Mouse (Mus musculus): ENCODE data around the gene Lekr1. TPM values are rescaled to one million over a fixed set of nuclear protein-coding genes. Genes with fewer than 3 reads are reported as not detected.
A peak's percentile ranks its signal among the peaks of the same experiment; 100 is the strongest.

Lekr1 gene
- polyA plus RNA-seq, 1 experiment from 2014 or later = 4.0 TPM

GRCm38 (mm10) chr3:65658081-65658612, 7.9 kb upstream of the Lekr1 start:
- peak overlapping the region; percentile 85; the same call in 1 of the 2 replicates for H3K9ac ChIP-seq (ENCODE audit: low read length)
- peak overlapping the region; percentile 58 for H3K4me3 ChIP-seq (ENCODE audit: low read depth, low read length)
- TF ChIP-seq EP300 (optimal IDR thresholded peaks at IDR 0.05) (no peak), CTCF (IDR thresholded peaks at IDR 0.05; ENCODE audit: low read depth) (no peak)
- H3K27ac ChIP-seq (replicated peaks) = 0 out of 2 replicates have a peak overlapping the region, but pooled peaks have one; percentile 96
- H3K36me3 ChIP-seq (ENCODE audit: control insufficient read depth, insufficient read depth, low read length) = no peaks in the 10 kb centered on the region
- no peaks in the 10 kb centered on the region for H3K9me3 ChIP-seq (ENCODE audit: control insufficient read depth, low read length)
- 57% methylated on average over 18 of the region's 18 CpGs for WGBS
- DNase-seq (ENCODE audit: low spot score) (no peak), ATAC-seq (ENCODE audit: low FRiP score, low TSS enrichment) (no peak)
- H3K4me2 ChIP-seq (replicated peaks; ENCODE audit: low read depth) = peak overlapping the region; percentile 91
- no peaks in the 10 kb centered on the region for H3K27me3 ChIP-seq (ENCODE audit: control insufficient read depth, insufficient read depth, low read length)
- H3K4me1 ChIP-seq (replicated peaks; ENCODE audit: control insufficient read depth, insufficient read depth) = no peaks in the 10 kb centered on the region

- Histone ChIP-seq H3K4me1 (replicated peaks; ENCODE audit: control insufficient read depth, insufficient read depth) (no peaks in the 10 kb centered on the region), H3K9ac (ENCODE audit: low read length) (peak overlapping the region; percentile 85), H3K4me3 (ENCODE audit: low read depth, low read length) (peak overlapping the region; percentile 58), H3K9me3 (ENCODE audit: control insufficient read depth, low read length) (no peaks in the 10 kb centered on the region), H3K27me3 (ENCODE audit: control insufficient read depth, insufficient read depth, low read length) (no peaks in the 10 kb centered on the region), H3K27ac (replicated peaks) (peak overlapping the region; percentile 96), H3K36me3 (ENCODE audit: control insufficient read depth, insufficient read depth, low read length) (no peaks in the 10 kb centered on the region), H3K4me2 (replicated peaks; ENCODE audit: low read depth) (peak overlapping the region; percentile 91)
- TF ChIP-seq CTCF (IDR thresholded peaks at IDR 0.05; ENCODE audit: low read depth) = peak; percentile 18; the same call in 1 of the 2 replicates
- TF ChIP-seq EP300 (optimal IDR thresholded peaks at IDR 0.05) = no peak
- ATAC-seq (ENCODE audit: low FRiP score, low TSS enrichment) (peak; percentile 93), DNase-seq (ENCODE audit: low spot score) (peak; percentile 84)
- under 1% methylated on average over 72 of the region's 72 CpGs for WGBS
Measured at GRCm38 (mm10) chr3:65658721-65659619, 7.1 kb upstream of the Lekr1 start.

GRCm38 (mm10) chr3:65659620-65659932, 6.5 kb upstream of the Lekr1 start:
- H3K4me3 ChIP-seq (ENCODE audit: low read depth, low read length) = peak overlapping the region; percentile 58
- no peak for DNase-seq (ENCODE audit: low spot score)
- H3K36me3 ChIP-seq (ENCODE audit: control insufficient read depth, insufficient read depth, low read length) = no peaks in the 10 kb centered on the region
- TF ChIP-seq EP300 (optimal IDR thresholded peaks at IDR 0.05) (peak; percentile 30), CTCF (IDR thresholded peaks at IDR 0.05; ENCODE audit: low read depth) (no peak)
- H3K27me3 ChIP-seq (ENCODE audit: control insufficient read depth, insufficient read depth, low read length) = no peaks in the 10 kb centered on the region
- H3K9me3 ChIP-seq (ENCODE audit: control insufficient read depth, low read length) = no peaks in the 10 kb centered on the region
- peak overlapping the region; percentile 85 for H3K9ac ChIP-seq (ENCODE audit: low read length)
- H3K4me1 ChIP-seq (replicated peaks; ENCODE audit: control insufficient read depth, insufficient read depth) = no peaks in the 10 kb centered on the region
- peak; percentile 90 for ATAC-seq (ENCODE audit: low FRiP score, low TSS enrichment)
- H3K4me2 ChIP-seq (replicated peaks; ENCODE audit: low read depth) = peak overlapping the region; percentile 91
- 4% methylated on average over 9 of the region's 9 CpGs for whole genome bisulfite sequencing
- peak overlapping the region; percentile 96 for H3K27ac ChIP-seq (replicated peaks)

GRCm38 (mm10) chr3:65660336-65660735, 5.7 kb upstream of the Lekr1 start:
- H3K4me3 ChIP-seq (ENCODE audit: low read depth, low read length) = no peak overlapping the region
- no peaks in the 10 kb centered on the region for H3K9me3 ChIP-seq (ENCODE audit: control insufficient read depth, low read length)
- H3K4me1 ChIP-seq (replicated peaks; ENCODE audit: control insufficient read depth, insufficient read depth) = no peaks in the 10 kb centered on the region
- no peak overlapping the region for H3K4me2 ChIP-seq (replicated peaks; ENCODE audit: low read depth)
- no peak overlapping the region for H3K27ac ChIP-seq (replicated peaks)
- H3K36me3 ChIP-seq (ENCODE audit: control insufficient read depth, insufficient read depth, low read length) = no peaks in the 10 kb centered on the region
- DNase-seq (ENCODE audit: low spot score) (no peak), ATAC-seq (ENCODE audit: low FRiP score, low TSS enrichment) (no peak)
- TF ChIP-seq EP300 (optimal IDR thresholded peaks at IDR 0.05) (no peak), CTCF (IDR thresholded peaks at IDR 0.05; ENCODE audit: low read depth) (no peak)
- H3K27me3 ChIP-seq (ENCODE audit: control insufficient read depth, insufficient read depth, low read length) = no peaks in the 10 kb centered on the region
- H3K9ac ChIP-seq (ENCODE audit: low read length) = no peak overlapping the region
- 91% methylated on average over 4 of the region's 4 CpGs for WGBS

GRCm38 (mm10) chr3:65661731-65662130, 4.3 kb upstream of the Lekr1 start:
- ATAC-seq (ENCODE audit: low FRiP score, low TSS enrichment) = no peak
- no peak overlapping the region for H3K9ac ChIP-seq (ENCODE audit: low read length)
- no peaks in the 10 kb centered on the region for H3K4me1 ChIP-seq (replicated peaks; ENCODE audit: control insufficient read depth, insufficient read depth)
- H3K27me3 ChIP-seq (ENCODE audit: control insufficient read depth, insufficient read depth, low read length) = no peaks in the 10 kb centered on the region
- H3K4me2 ChIP-seq (replicated peaks; ENCODE audit: low read depth) = no peak overlapping the region
- H3K27ac ChIP-seq (replicated peaks) = no peak overlapping the region
- H3K4me3 ChIP-seq (ENCODE audit: low read depth, low read length) = no peak overlapping the region
- no peaks in the 10 kb centered on the region for H3K9me3 ChIP-seq (ENCODE audit: control insufficient read depth, low read length)
- TF ChIP-seq CTCF (IDR thresholded peaks at IDR 0.05; ENCODE audit: low read depth) = peak; percentile 28
- TF ChIP-seq EP300 (optimal IDR thresholded peaks at IDR 0.05) = no peak
- H3K36me3 ChIP-seq (ENCODE audit: control insufficient read depth, insufficient read depth, low read length) = no peaks in the 10 kb centered on the region
- DNase-seq (ENCODE audit: low spot score) = no peak
- WGBS = 67% methylated on average over 3 of the region's 3 CpGs

- Histone ChIP-seq H3K4me1 (replicated peaks; ENCODE audit: control insufficient read depth, insufficient read depth) (no peaks in the 10 kb centered on the region), H3K4me2 (replicated peaks; ENCODE audit: low read depth) (no peak overlapping the region), H3K27me3 (ENCODE audit: control insufficient read depth, insufficient read depth, low read length) (no peaks in the 10 kb centered on the region), H3K4me3 (ENCODE audit: low read depth, low read length) (no peak overlapping the region), H3K9me3 (ENCODE audit: control insufficient read depth, low read length) (no peaks in the 10 kb centered on the region), H3K27ac (replicated peaks) (no peak overlapping the region), H3K9ac (ENCODE audit: low read length) (no peak overlapping the region), H3K36me3 (ENCODE audit: control insufficient read depth, insufficient read depth, low read length) (no peaks in the 10 kb centered on the region)
- WGBS = 19% methylated on average over 11 of the region's 11 CpGs
- ATAC-seq (ENCODE audit: low FRiP score, low TSS enrichment) (no peak), DNase-seq (ENCODE audit: low spot score) (no peak)
- TF ChIP-seq EP300 (optimal IDR thresholded peaks at IDR 0.05) (no peak), CTCF (IDR thresholded peaks at IDR 0.05; ENCODE audit: low read depth) (no peak)
Measured at GRCm38 (mm10) chr3:65663176-65663575, 2.9 kb upstream of the Lekr1 start.
